Mouse (Mus musculus): ENCODE measurements around the gene Ndufa10.

GRCm38 (mm10) chr1:92448293-92448692 lies 25.4 kb downstream of the Ndufa10 start:
- TF ChIP-seq CTCF (conservative IDR thresholded peaks at IDR 0.05 in 1 of 2, IDR thresholded peaks at IDR 0.05 in 1 of 2; ENCODE audit: low read depth in 2 of 2, low read length in 2 of 2) (no peak), MAZ (IDR thresholded peaks at IDR 0.05; ENCODE audit: low read depth, low read length) (no peak), RAD21 (IDR thresholded peaks at IDR 0.05; ENCODE audit: low read depth, low read length) (no peak), EP300 (IDR thresholded peaks at IDR 0.05; ENCODE audit: low read length) (no peak), NRF1 (IDR thresholded peaks at IDR 0.05; ENCODE audit: low read depth, low read length) (no peak), ZKSCAN1 (IDR thresholded peaks at IDR 0.05; ENCODE audit: borderline replicate concordance, low read depth, low read length) (no peak), POLR2A (IDR thresholded peaks at IDR 0.05; ENCODE audit: low read depth, low read length) (no peak), MAX (IDR thresholded peaks at IDR 0.05; ENCODE audit: low read length) (no peak), MAFK (IDR thresholded peaks at IDR 0.05; ENCODE audit: insufficient replicate concordance, low read length) (no peak), NELFE (IDR thresholded peaks at IDR 0.05; ENCODE audit: low read depth, low read length) (no peak), TBP (conservative IDR thresholded peaks at IDR 0.05; ENCODE audit: low read depth, low read length) (no peak)

All from CH12.LX (cell line).